20 mouse cellular contexts compared by ENCODE assay signal in genomic region chr5:146362711-146363110, GRCm38 (mm10). TPM values are rescaled to one million over a fixed set of nuclear protein-coding genes. Genes with fewer than 3 reads are reported as not detected.
"Had no signal": no experiment of that assay in that cellular context is flagged by ENCODE, and none has a peak within 500 bp of the region (broad histone marks: within the 10 kb centered on the region; RNA-seq: fewer than 3 reads in every experiment).

No protein-coding gene starts in this region.

- H3K9me3 ChIP-seq: neural tube, embryonic 13.5 days; stomach, embryonic 15.5 days had no signal

- H3K27me3 ChIP-seq: liver, embryonic 13.5 days; midbrain, embryonic 13.5 days; neural tube, embryonic 13.5 days; stomach, embryonic 15.5 days had no signal

- H3K27ac ChIP-seq: kidney, postnatal 0 days; layer of hippocampus, adult 2 months; liver, embryonic 13.5 days; midbrain, embryonic 10.5 days; midbrain, embryonic 13.5 days; neural tube, embryonic 13.5 days; stomach, embryonic 15.5 days had no signal

- H3K4me2 ChIP-seq: liver, embryonic 13.5 days; midbrain, embryonic 13.5 days; neural tube, embryonic 13.5 days; stomach, embryonic 15.5 days had no signal

- H3K4me1 ChIP-seq: liver, embryonic 13.5 days; midbrain, embryonic 10.5 days; midbrain, embryonic 13.5 days; neural tube, embryonic 13.5 days; stomach, embryonic 15.5 days had no signal

- H3K9ac ChIP-seq: liver, embryonic 13.5 days; midbrain, embryonic 13.5 days; neural tube, embryonic 13.5 days; stomach, embryonic 15.5 days had no signal

- ATAC-seq: midbrain, embryonic 13.5 days; midbrain, embryonic 16.5 days had no signal

- H3K4me3 ChIP-seq: layer of hippocampus, adult 2 months; liver, embryonic 13.5 days; midbrain, embryonic 10.5 days; midbrain, embryonic 13.5 days; myocyte; neural tube, embryonic 13.5 days; stomach, embryonic 15.5 days had no signal

- DNase-seq: kidney, adult 2 months; kidney, postnatal 25 days; layer of hippocampus, adult 9-11 months; liver, embryonic 13.5 days; lung, adult 2 months; lung, postnatal 14 days; lung, postnatal 4 days; right cerebral cortex, postnatal 4 days; thymus, postnatal 25 days had no signal

- H3K36me3 ChIP-seq: liver, embryonic 13.5 days; midbrain, embryonic 10.5 days; midbrain, embryonic 13.5 days; neural tube, embryonic 13.5 days; stomach, embryonic 15.5 days had no signal

RNA-seq across cellular contexts. Expression of gene Wasf3, which starts 22.1 kb away (rescaled TPM):
- total RNA-seq: megakaryocyte progenitor cell, adult 5-6 weeks; monocyte, adult 5-6 weeks; neutrophil, adult 5-6 weeks had no signal
- polyA plus RNA-seq: myocyte had no signal
